Mouse (Mus musculus) gastrocnemius, adult 18-20 months (tissue): Measurements from ENCODE around the gene Krtap31-1. TPM values are rescaled to one million over a fixed set of nuclear protein-coding genes. Genes with fewer than 3 reads are reported as not detected.
"Not testable (repeated sequence)": the region's sequence is repeated elsewhere in the genome, so short reads cannot be mapped to it uniquely, and the experiment has no call there.

ENCODE experiments used
- DNase-seq: peaks from one replicate; pipeline ENCODE4 v3.0.0; 2021; ENCODE audit warnings: low spot score
- long read RNA-seq, 2 experiments: library from polyadenylated mRNA; stranded (forward); transcript quantifications; one replicate each; pipeline ENCODE4 v2.0.0; 2021
- total RNA-seq, 2 experiments: library from RNA; stranded (reverse); gene quantifications; 2 replicates each; pipeline ENCODE4 v1.2.3; 2021

Krtap31-1 gene
- not detected for total RNA-seq
- long read RNA-seq, experiment 1 = 0 reads
- long read RNA-seq, experiment 2 = 0 reads

DNA sequence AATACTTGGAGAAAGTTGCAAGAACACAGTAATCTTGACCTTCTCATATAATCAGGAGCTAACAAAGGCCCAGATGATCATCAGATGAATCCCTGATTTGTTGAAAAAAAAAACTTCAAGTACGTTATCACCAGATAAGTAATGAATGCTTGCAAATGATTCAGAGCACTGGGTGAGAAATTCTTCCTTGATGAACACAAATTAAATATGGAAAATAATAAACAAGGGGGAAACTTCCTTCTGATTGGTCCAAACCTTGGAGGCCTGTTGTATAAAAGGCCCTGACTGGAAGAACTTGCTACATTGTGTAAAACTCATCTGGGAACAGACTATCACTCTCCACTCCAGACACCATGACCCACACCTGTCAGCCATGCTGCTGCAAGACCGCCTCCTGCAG lies at the start of gene Krtap31-1:
Krtap31-1 (plus strand) TSS at position 301 of the 400 bp plus-strand sequence.
- DNase-seq = no peak

- no peak for DNase-seq
Observed at GRCm38 (mm10) chr11:99858761-99859160, 49.0 kb upstream of the Krtap31-1 start.

GRCm38 (mm10) chr11:99864176-99864575 lies 43.5 kb upstream of the Krtap31-1 start, which contains the start of gene Gm11559:
TSS of gene Gm11559 (plus strand) at chr11:99864476.
- not testable (repeated sequence) for DNase-seq

DNA sequence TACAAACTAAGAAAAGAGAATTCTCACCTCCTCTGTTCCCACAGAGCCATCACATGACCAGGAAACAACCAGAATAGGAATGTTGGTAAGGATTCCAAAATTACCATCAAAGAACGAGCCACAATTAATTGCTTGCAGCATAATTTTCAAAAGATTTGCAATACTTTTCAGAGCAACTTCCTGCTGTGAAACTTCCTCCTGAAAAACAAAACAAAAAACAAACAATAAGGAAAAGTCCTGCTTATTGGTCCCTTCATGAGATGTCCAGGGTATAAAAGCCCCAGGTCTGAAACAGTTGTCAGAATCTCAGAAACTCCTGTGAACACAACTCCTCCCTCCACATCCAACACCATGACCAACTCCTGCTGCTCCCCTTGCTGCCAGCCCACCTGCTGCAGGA lies 34.6 kb upstream of the Krtap31-1 start, which contains the start of gene Krtap9-1:
Krtap9-1 (plus strand) TSS at position 301 of the 400 bp plus-strand sequence.
- not testable (repeated sequence) for DNase-seq

DNA sequence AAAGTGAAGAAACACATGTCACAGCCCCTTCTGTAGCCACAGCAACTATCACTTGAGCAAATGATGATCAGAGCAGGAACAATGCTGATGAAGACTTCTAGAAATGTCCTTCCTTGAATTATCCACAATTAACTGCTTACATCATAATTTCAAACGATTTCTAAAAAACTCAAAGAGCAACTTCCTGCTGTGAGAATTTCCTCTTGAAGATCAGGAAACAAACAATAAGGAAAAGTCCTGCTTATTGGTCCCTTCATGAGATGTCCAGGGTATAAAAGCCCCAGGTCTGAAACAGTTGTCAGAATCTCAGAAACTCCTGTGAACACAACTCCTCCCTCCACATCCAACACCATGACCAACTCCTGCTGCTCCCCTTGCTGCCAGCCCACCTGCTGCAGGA lies 28.8 kb upstream of the Krtap31-1 start, which contains the start of gene Gm11567:
Gm11567 (plus strand) TSS at position 301 of the 400 bp plus-strand sequence.
- DNase-seq = not testable (repeated sequence)

DNA sequence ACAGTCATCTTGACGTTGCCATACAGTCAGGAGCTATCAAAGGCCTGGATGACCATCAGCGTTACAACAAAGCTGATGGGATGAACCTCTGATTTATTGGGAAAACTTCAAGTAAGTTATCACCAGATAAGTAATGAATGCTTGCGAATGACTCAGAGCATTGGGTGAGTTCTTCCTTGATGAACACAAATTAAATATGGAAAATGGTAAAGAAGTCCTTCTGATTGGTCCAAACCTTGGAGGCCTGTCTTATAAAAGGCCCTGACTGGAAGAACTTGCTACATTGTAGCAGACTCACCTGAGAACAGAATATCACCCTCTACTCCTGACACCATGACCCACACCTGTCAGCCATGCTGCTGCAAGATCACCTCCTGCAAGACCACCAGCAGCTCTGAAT lies 6.7 kb downstream of the Krtap31-1 start, which contains the start of gene Gm11565:
Gm11565 (plus strand) TSS at position 301 of the 400 bp plus-strand sequence.
- no peak for DNase-seq

- DNase-seq = no peak
Observed at GRCm38 (mm10) chr11:99935991-99936390, 28.3 kb downstream of the Krtap31-1 start, which contains the start of gene Krtap31-2. TSS of gene Krtap31-2 (plus strand) at chr11:99936291.

GRCm38 (mm10) chr11:99937751-99938264 lies 30.1 kb downstream of the Krtap31-1 start:
- no peak for DNase-seq

DNA sequence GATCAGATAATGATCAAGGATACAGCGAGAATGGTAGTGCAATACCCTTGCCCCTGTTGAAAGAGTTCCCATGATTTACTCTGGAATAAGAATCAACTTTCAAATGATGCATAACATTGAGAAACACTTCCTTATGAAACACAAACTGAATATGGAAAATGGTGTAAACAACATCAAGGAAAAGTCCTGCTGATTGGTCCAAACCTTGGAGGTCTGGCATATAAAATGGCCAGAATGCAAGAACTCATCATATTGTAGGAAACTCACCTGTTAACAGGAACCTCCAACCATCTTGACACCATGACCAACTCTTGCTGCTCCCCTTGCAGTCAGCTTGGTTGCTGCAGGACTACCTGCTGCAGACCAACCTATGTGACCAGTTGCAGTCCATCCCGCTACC lies 40.5 kb downstream of the Krtap31-1 start, which contains the start of gene Krtap9-5:
Krtap9-5 (plus strand) TSS at position 301 of the 400 bp plus-strand sequence.
- DNase-seq = no peak

Other genes starting within 250 kb of the Krtap31-1 start
- not detected for gene Gm11563, start 249.0 kb upstream of the Krtap31-1 start, total RNA-seq
- gene Krtap4-6, start 242.0 kb upstream of the Krtap31-1 start, total RNA-seq = not detected
- gene Gm14190, start 217.2 kb upstream of the Krtap31-1 start, total RNA-seq = not detected
- gene Gm14180, start 173.6 kb upstream of the Krtap31-1 start, total RNA-seq = not detected
- gene Gm11595, start 135.0 kb upstream of the Krtap31-1 start, total RNA-seq = not detected
- not detected for gene Krtap4-8, start 127.2 kb upstream of the Krtap31-1 start, total RNA-seq
- gene Krtap4-9, start 122.7 kb upstream of the Krtap31-1 start, total RNA-seq = not detected
- not detected for gene Gm11596, start 114.5 kb upstream of the Krtap31-1 start, total RNA-seq
- not detected for gene Gm11569, start 109.0 kb upstream of the Krtap31-1 start, total RNA-seq
- not detected for gene Gm11554, start 103.5 kb upstream of the Krtap31-1 start, total RNA-seq
- not detected for gene Krtap4-13, start 98.0 kb upstream of the Krtap31-1 start, total RNA-seq
- not detected for gene Gm11564, start 92.3 kb upstream of the Krtap31-1 start, total RNA-seq
- not detected for gene 2300003K06Rik, start 69.9 kb upstream of the Krtap31-1 start, total RNA-seq
- gene Krtap4-16, start 56.3 kb upstream of the Krtap31-1 start, total RNA-seq = not detected
- gene Gm11568, start 50.0 kb upstream of the Krtap31-1 start, total RNA-seq = not detected
- not detected for gene Gm11559, start 43.4 kb upstream of the Krtap31-1 start, total RNA-seq
- not detected for gene Krtap9-1, start 34.5 kb upstream of the Krtap31-1 start, total RNA-seq
- gene Gm11567, start 28.7 kb upstream of the Krtap31-1 start, total RNA-seq = not detected
- gene Gm11565, start 6.8 kb downstream of the Krtap31-1 start, total RNA-seq = not detected
- gene Krtap31-2, start 28.4 kb downstream of the Krtap31-1 start, total RNA-seq = not detected
- not detected for gene Krtap9-5, start 40.6 kb downstream of the Krtap31-1 start, total RNA-seq
- not detected for gene Krtap29-1, start 71.1 kb downstream of the Krtap31-1 start, total RNA-seq
- gene Krtap16-1, start 78.7 kb downstream of the Krtap31-1 start, total RNA-seq = not detected
- gene Krtap17-1, start 86.1 kb downstream of the Krtap31-1 start, total RNA-seq = not detected
- under 1 TPM in 1 of 2 experiments, not detected in 1; 0.21 TPM for gene Krt33a, start 108.3 kb downstream of the Krtap31-1 start, total RNA-seq
- gene Krt33b, start 121.9 kb downstream of the Krtap31-1 start, total RNA-seq = not detected
- under 1 TPM in 1 of 2 experiments, not detected in 1; 0.25 TPM for gene Krt34, start 133.6 kb downstream of the Krtap31-1 start, total RNA-seq
- gene Krt31, start 142.6 kb downstream of the Krtap31-1 start, total RNA-seq = not detected
- gene Krt32, start 180.3 kb downstream of the Krtap31-1 start, total RNA-seq = not detected
- gene Krt35, start 188.3 kb downstream of the Krtap31-1 start, total RNA-seq = not detected
- gene Krt36, start 197.7 kb downstream of the Krtap31-1 start, total RNA-seq = not detected
- not detected for gene Krt13, start 213.6 kb downstream of the Krtap31-1 start, total RNA-seq
- gene Krt15, start 228.0 kb downstream of the Krtap31-1 start, total RNA-seq = not detected
- under 1 TPM; 0.37 to 0.57 TPM for gene Krt19, start 240.7 kb downstream of the Krtap31-1 start, total RNA-seq